Mouse (Mus musculus) cerebellum, postnatal 4 days (tissue): Measurements from ENCODE around the gene 1700031F05Rik.
"Not testable (repeated sequence)": the region's sequence is repeated elsewhere in the genome, so short reads cannot be mapped to it uniquely, and the experiment has no call there.

Source experiments
- DNase-seq, 2 experiments: peaks; one replicate each; pipeline ENCODE4 v3.0.0; 2022; ENCODE audit warnings: low spot score in 2 of 2, mixed read lengths in 1 of 2

The 1700031F05Rik gene

GRCm38 (mm10) chrX:102867871-102868270 lies at the start of gene 1700031F05Rik:
1700031F05Rik (minus strand) TSS chrX:102867971.
- no peak for DNase-seq

GRCm38 (mm10) chrX:102914823-102915222 lies 47.1 kb upstream of the 1700031F05Rik start:
- DNase-seq = not testable (repeated sequence)

GRCm38 (mm10) chrX:102908587-102908986 lies 40.8 kb upstream of the 1700031F05Rik start, which contains the start of the genes Dmrtc1a and 1700011M02Rik:
Dmrtc1a (minus strand) TSS chrX:102908687.
1700011M02Rik (plus strand) TSS chrX:102908905.
- DNase-seq = not testable (repeated sequence)

- not testable (repeated sequence) for DNase-seq
These were observed 13.3 kb downstream of the 1700031F05Rik start, which contains the start of gene Dmrtc1c2 for GRCm38 (mm10) chrX:102854516-102854915. Dmrtc1c2 (minus strand) TSS chrX:102854616.

GRCm38 (mm10) chrX:102812311-102812710 lies 55.5 kb downstream of the 1700031F05Rik start:
- no peak for DNase-seq
